Mouse (Mus musculus) stomach, postnatal 0 days (tissue): Measurements from ENCODE around the gene Zfand2a. TPM values are rescaled to one million over a fixed set of nuclear protein-coding genes. Genes with fewer than 3 reads are reported as not detected.

Experiments used
- ATAC-seq: fragments of 200-750 bp; cut with Nextera tagmentation; 2 replicates; pipeline ENCODE4 v1.8.0; 2017; ENCODE audit not compliant: low FRiP score, low TSS enrichment
- DNase-seq: peaks from one replicate; pipeline ENCODE4 v3.0.0-alpha.2; 2016; ENCODE audit warnings: low spot score
- H3K27ac ChIP-seq: fragments of 300-500 bp; sonication (generic); replicated peaks from 2 replicates; pipeline ENCODE4 v1.5.1; 2014; ENCODE audit warnings: mild to moderate bottlenecking, control low read depth
- H3K27me3 ChIP-seq: fragments of 300-500 bp; sonication (generic); 2 replicates; pipeline ENCODE4 v1.6.1; 2014; ENCODE audit warnings: low read length; ENCODE audit not compliant: control insufficient read depth, insufficient read depth
- H3K36me3 ChIP-seq: fragments of 300-500 bp; sonication (generic); 2 replicates; pipeline ENCODE4 v1.6.1; 2014; ENCODE audit warnings: low read length, mixed read lengths; ENCODE audit not compliant: control insufficient read depth, insufficient read depth
- H3K4me1 ChIP-seq: fragments of 300-500 bp; sonication (generic); replicated peaks from 2 replicates; pipeline ENCODE4 v1.6.1; 2014; ENCODE audit warnings: antibody characterized with exemption; ENCODE audit not compliant: control insufficient read depth, insufficient read depth
- H3K4me2 ChIP-seq: fragments of 300-500 bp; sonication (generic); replicated peaks from 2 replicates; pipeline ENCODE4 v1.6.1; 2014; ENCODE audit warnings: low read depth, mild to moderate bottlenecking, control low read depth, moderate library complexity
- H3K4me3 ChIP-seq: fragments of 300-500 bp; sonication (generic); 2 replicates; pipeline ENCODE4 v1.5.1; 2014; ENCODE audit warnings: low read depth, low read length, control low read depth
- H3K9ac ChIP-seq: fragments of 300-500 bp; sonication (generic); 2 replicates; pipeline ENCODE4 v1.6.1; 2014; ENCODE audit warnings: mild to moderate bottlenecking, low read length, control low read depth, mixed read lengths
- H3K9me3 ChIP-seq: fragments of 300-500 bp; sonication (generic); 2 replicates; pipeline ENCODE4 v1.6.1; 2016; ENCODE audit warnings: low read length; ENCODE audit not compliant: control insufficient read depth
- CTCF ChIP-seq: IDR thresholded peaks from 2 replicates; pipeline ENCODE4 v1.5.1; 2016; ENCODE audit warnings: antibody characterized with exemption, low read depth, mild to moderate bottlenecking, moderate library complexity
- EP300 ChIP-seq: optimal IDR thresholded peaks from 2 replicates; pipeline ENCODE3; 2016; ENCODE audit warnings: antibody characterized with exemption
- WGBS: fragments of 180-500 bp; shearing (Covaris S2); extraction: QIAGEN DNeasy Blood & Tissue Kit; methylation state at CpG from one replicate; pipeline ENCODE4 v1.1.7; 2014; 5-methylcytosine and 5-hydroxymethylcytosine counted together
- polyA plus RNA-seq: library from polyadenylated mRNA; unstranded; fragments of >200 nt; fragmentation: Nextera tagmentation; extraction: Ambion mirVana; gene quantifications from 2 replicates; pipeline ENCODE4 v1.2.1, GENCODE M21; 2015

The Zfand2a gene
- polyA plus RNA-seq, 1 experiment from 2014 or later = 5.3 TPM

DNA sequence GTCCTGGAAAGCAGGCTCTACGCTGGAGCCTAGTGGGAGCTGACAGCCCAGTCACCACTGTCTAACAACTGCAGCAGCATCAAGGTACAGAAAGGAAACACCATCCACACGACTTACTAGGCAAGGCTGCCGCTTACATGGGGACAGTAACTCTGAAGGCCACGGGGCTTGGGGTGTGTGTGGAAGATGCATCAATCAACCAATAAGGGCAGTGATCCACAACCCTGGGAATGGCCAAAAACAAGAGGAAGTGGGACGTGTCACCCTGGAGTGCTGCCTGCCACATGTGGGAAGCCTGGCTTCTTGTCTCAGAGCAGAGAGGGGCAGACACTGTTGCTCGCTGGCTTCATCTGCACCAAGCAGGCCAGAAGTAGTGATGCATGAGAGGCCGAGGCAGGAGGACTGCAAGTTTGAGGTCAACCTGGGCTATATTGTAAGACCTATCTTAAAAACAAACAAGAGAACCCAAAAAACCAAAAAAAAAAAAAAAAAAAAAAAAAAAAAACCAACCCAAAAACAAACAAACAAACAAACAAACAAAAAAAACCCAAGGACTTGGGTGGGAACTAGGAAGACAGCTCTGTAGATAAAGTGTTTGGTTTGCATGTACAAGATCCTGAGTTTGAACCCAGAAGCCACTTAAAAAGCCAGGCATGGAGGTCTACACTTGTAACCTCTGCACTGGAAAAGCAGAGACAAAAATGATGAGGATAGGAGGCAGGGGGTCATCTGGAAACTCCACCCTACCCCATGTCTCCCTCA, 51.4 kb downstream of the Zfand2a start:
- no peak for DNase-seq
- H3K9me3 ChIP-seq = no peaks in the 10 kb centered on the region
- H3K9ac ChIP-seq = no peak overlapping the region
- no peaks in the 10 kb centered on the region for H3K36me3 ChIP-seq
- no peak for ATAC-seq
- H3K4me2 ChIP-seq = no peak overlapping the region
- no peak overlapping the region for H3K27ac ChIP-seq
- no peaks in the 10 kb centered on the region for H3K27me3 ChIP-seq
- WGBS = 81% methylated on average over 7 of the region's 7 CpGs
- no peak for TF ChIP-seq CTCF
- no peak for TF ChIP-seq EP300
- H3K4me3 ChIP-seq = no peak overlapping the region
- peaks cover 2% of the 10 kb centered on the region; the same call in 1 of the 2 replicates for H3K4me1 ChIP-seq

GRCm38 (mm10) chr5:139432333-139432732, 52.0 kb downstream of the Zfand2a start:
- WGBS = 82% methylated on average over 6 of the region's 6 CpGs
- Histone ChIP-seq H3K4me3 (no peak overlapping the region), H3K27me3 (no peaks in the 10 kb centered on the region), H3K27ac (no peak overlapping the region), H3K4me2 (no peak overlapping the region), H3K36me3 (no peaks in the 10 kb centered on the region), H3K4me1 (peaks cover 3% of the 10 kb centered on the region; the same call in 1 of the 2 replicates), H3K9me3 (no peaks in the 10 kb centered on the region), H3K9ac (no peak overlapping the region)
- ATAC-seq (no peak), DNase-seq (no peak)
- TF ChIP-seq EP300 (no peak), CTCF (no peak)

- peak; percentile 53 for ATAC-seq
- no peak overlapping the region for H3K4me3 ChIP-seq
- peaks cover 3% of the 10 kb centered on the region; the same call in 1 of the 2 replicates for H3K4me1 ChIP-seq
- H3K9me3 ChIP-seq = no peaks in the 10 kb centered on the region
- TF ChIP-seq CTCF = no peak
- no peak for TF ChIP-seq EP300
- no peaks in the 10 kb centered on the region for H3K27me3 ChIP-seq
- no peak overlapping the region for H3K4me2 ChIP-seq
- H3K9ac ChIP-seq = 0 out of 2 replicates have a peak overlapping the region, but pooled peaks have one; percentile 23
- H3K36me3 ChIP-seq = no peaks in the 10 kb centered on the region
- peak overlapping the region; percentile 35; the same call in 1 of the 2 replicates for H3K27ac ChIP-seq
- peak; percentile 75 for DNase-seq
- WGBS = 37% methylated on average over 12 of the region's 12 CpGs
These were observed 54.5 kb downstream of the Zfand2a start for GRCm38 (mm10) chr5:139429818-139430341.

DNA sequence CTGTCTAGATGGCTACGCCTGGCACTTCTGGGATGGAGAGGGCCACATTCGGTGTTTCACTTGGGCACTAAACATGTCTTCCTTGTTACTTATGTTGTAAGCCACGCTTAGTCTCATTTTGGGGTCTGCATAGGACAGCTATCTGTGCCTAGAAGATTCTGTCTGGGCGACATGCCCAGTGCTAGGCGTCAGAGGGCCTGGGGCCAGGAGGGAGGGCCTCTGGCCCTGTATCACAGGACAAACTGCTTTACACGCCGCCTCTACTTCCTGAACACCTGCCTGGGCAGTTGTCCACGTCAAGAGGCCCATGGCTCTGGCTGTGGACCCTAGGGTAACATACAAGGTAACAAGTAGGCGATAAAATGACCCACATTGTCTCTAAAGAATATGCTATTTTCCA, 56.4 kb downstream of the Zfand2a start:
- Histone ChIP-seq H3K9me3 (no peaks in the 10 kb centered on the region), H3K27me3 (no peaks in the 10 kb centered on the region), H3K27ac (no peak overlapping the region), H3K4me2 (no peak overlapping the region), H3K4me1 (peaks cover 3% of the 10 kb centered on the region; the same call in 1 of the 2 replicates), H3K36me3 (no peaks in the 10 kb centered on the region), H3K4me3 (no peak overlapping the region), H3K9ac (no peak overlapping the region)
- peak; percentile 55 for DNase-seq
- 0 out of 2 replicates have a peak, but pooled peaks have one; percentile 18 for ATAC-seq
- no peak for TF ChIP-seq EP300
- no peak for TF ChIP-seq CTCF
- WGBS = 51% methylated on average over 9 of the region's 9 CpGs

DNA sequence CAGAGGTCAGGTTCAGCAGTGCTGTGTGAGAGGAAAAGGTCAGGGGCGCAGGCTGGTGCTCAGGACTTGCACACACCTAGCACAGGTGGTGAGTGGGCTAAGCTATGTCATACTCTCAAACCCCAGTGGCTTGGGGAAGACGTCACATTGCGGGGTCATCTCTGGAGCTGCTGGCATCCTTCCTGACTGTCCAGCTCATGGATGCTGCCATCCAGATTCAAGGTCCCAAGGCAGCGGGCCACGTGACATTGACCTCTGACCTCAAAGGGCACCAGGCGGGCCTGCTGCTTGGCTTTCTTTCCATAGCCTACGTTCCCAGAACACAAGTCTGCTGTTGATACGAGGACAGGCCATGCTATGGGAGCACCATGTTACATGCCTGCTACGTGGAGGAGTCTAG, 57.3 kb downstream of the Zfand2a start:
- H3K9ac ChIP-seq = no peak overlapping the region
- H3K4me3 ChIP-seq = no peak overlapping the region
- H3K4me2 ChIP-seq = no peak overlapping the region
- no peak overlapping the region for H3K27ac ChIP-seq
- no peak for DNase-seq
- H3K4me1 ChIP-seq = peaks cover 6% of the 10 kb centered on the region; the same call in 1 of the 2 replicates
- H3K9me3 ChIP-seq = no peaks in the 10 kb centered on the region
- no peak for TF ChIP-seq EP300
- ATAC-seq = no peak
- WGBS = 90% methylated on average over 9 of the region's 9 CpGs
- H3K27me3 ChIP-seq = no peaks in the 10 kb centered on the region
- no peaks in the 10 kb centered on the region for H3K36me3 ChIP-seq

- Histone ChIP-seq H3K36me3 (no peaks in the 10 kb centered on the region), H3K4me2 (no peak overlapping the region), H3K27ac (no peak overlapping the region), H3K4me3 (no peak overlapping the region), H3K9ac (no peak overlapping the region), H3K4me1 (peaks cover 6% of the 10 kb centered on the region; the same call in 1 of the 2 replicates), H3K9me3 (no peaks in the 10 kb centered on the region), H3K27me3 (no peaks in the 10 kb centered on the region)
- TF ChIP-seq CTCF (no peak), EP300 (no peak)
- 65% methylated on average over 9 of the region's 9 CpGs for WGBS
- DNase-seq = no peak
- ATAC-seq = no peak
These were observed 59.2 kb downstream of the Zfand2a start for GRCm38 (mm10) chr5:139425198-139425597.
